In the genomic region with DNA sequence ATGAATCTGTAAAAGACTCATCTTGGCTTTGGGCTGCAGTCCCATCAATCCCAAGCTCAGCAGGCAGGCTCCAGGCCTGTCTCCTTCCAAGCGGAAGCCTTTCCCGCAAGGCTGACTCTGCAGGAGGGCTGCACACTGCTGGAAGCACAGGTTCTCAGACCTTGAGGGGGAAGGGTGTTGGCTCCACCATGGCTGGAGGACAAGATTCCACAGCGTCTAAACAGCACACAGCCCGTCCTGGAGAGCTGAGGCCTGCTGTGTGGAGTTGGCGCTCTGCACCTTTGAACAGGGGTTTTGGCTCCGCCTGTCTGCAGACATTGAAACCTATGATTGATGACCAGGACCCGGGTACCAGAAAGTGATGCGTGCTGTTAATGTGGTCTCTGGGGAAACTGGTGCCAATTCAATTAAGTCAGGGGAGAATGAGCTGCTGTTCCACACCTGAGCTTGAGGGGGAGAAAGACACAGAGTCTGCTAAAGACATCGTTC, we compare ENCODE assay signal across 9 mouse cellular contexts.
DNase-seq lines count a peak whose midpoint lies in the region; ATAC-seq lines count a peak whose summit lies in the region.
"Had no signal": no experiment of that assay in that cellular context is flagged by ENCODE, and none has a peak within 500 bp of the region (broad histone marks: within the 10 kb centered on the region; RNA-seq: fewer than 3 reads in every experiment).

No protein-coding gene starts in this region.

- peak overlapping the region; percentile 27 for H3K4me2 ChIP-seq in hindbrain, embryonic 16.5 days (ENCODE audit: low read length)
- H3K4me2 ChIP-seq in neural tube, embryonic 15.5 days = peak overlapping the region; percentile 23

- peak; percentile 9 for DNase-seq in kidney, postnatal 10 days
- no peak for DNase-seq in kidney, adult 8-10 months
- DNase-seq in embryonic facial prominence, embryonic 10.5 days (ENCODE audit: low spot score) = peak; percentile 30
- DNase-seq in thymus, postnatal 14 days = no peak
- no peak for DNase-seq in right cerebral cortex, postnatal 25 days
- no peak for DNase-seq in urinary bladder, postnatal 25 days (ENCODE audit: low spot score)
- DNase-seq: layer of hippocampus, adult 9-11 months had no signal

- no peaks in the 10 kb centered on the region for H3K36me3 ChIP-seq in embryonic facial prominence, embryonic 10.5 days (replicated peaks)
- no peaks in the 10 kb centered on the region for H3K36me3 ChIP-seq in hindbrain, embryonic 16.5 days (ENCODE audit: control insufficient read depth, insufficient read depth, low read length)
- H3K36me3 ChIP-seq in neural tube, embryonic 15.5 days = no peaks in the 10 kb centered on the region

- H3K4me3 ChIP-seq in embryonic facial prominence, embryonic 10.5 days = 0 out of 2 replicates have a peak overlapping the region, but pooled peaks have one; percentile 23
- no peak overlapping the region for H3K4me3 ChIP-seq in hindbrain, embryonic 16.5 days (ENCODE audit: low read length)
- no peak overlapping the region for H3K4me3 ChIP-seq in neural tube, embryonic 15.5 days (replicated peaks)

- H3K9me3 ChIP-seq in embryonic facial prominence, embryonic 10.5 days = no peaks in the 10 kb centered on the region
- H3K9me3 ChIP-seq in hindbrain, embryonic 16.5 days (ENCODE audit: control insufficient read depth, low read length) = no peaks in the 10 kb centered on the region
- H3K9me3 ChIP-seq in neural tube, embryonic 15.5 days (replicated peaks) = no peaks in the 10 kb centered on the region

- WGBS in embryonic facial prominence, embryonic 10.5 days = 12% methylated on average over 9 of the region's 9 CpGs
- WGBS in hindbrain, embryonic 16.5 days = 11% methylated on average over 9 of the region's 9 CpGs
- 6% methylated on average over 9 of the region's 9 CpGs for WGBS in neural tube, embryonic 15.5 days

- peak overlapping the region; percentile 33; the same call in 1 of the 2 replicates for H3K9ac ChIP-seq in hindbrain, embryonic 16.5 days (ENCODE audit: low read depth, low read length)
- no peak overlapping the region for H3K9ac ChIP-seq in neural tube, embryonic 15.5 days (replicated peaks)

- peak overlapping the region; percentile 57; the same call in 1 of the 2 replicates for H3K27ac ChIP-seq in embryonic facial prominence, embryonic 10.5 days (replicated peaks)
- no peak overlapping the region for H3K27ac ChIP-seq in hindbrain, embryonic 16.5 days (ENCODE audit: low read depth, low read length)
- H3K27ac ChIP-seq in neural tube, embryonic 15.5 days (replicated peaks) = 0 out of 2 replicates have a peak overlapping the region, but pooled peaks have one; percentile 38

- peaks cover 23% of the 10 kb centered on the region for H3K4me1 ChIP-seq in embryonic facial prominence, embryonic 10.5 days
- H3K4me1 ChIP-seq in hindbrain, embryonic 16.5 days (ENCODE audit: control insufficient read depth, insufficient read depth, low read depth, low read length) = peaks cover 6% of the 10 kb centered on the region
- peaks cover 12% of the 10 kb centered on the region for H3K4me1 ChIP-seq in neural tube, embryonic 15.5 days

- H3K27me3 ChIP-seq in embryonic facial prominence, embryonic 10.5 days (replicated peaks; ENCODE audit: low read depth, poor library complexity, severe bottlenecking) = no peaks in the 10 kb centered on the region; the same call in 1 of the 2 replicates
- no peaks in the 10 kb centered on the region for H3K27me3 ChIP-seq in hindbrain, embryonic 16.5 days (replicated peaks; ENCODE audit: control insufficient read depth, insufficient read depth, low read length)
- no peaks in the 10 kb centered on the region for H3K27me3 ChIP-seq in neural tube, embryonic 15.5 days (replicated peaks)

- ATAC-seq in hindbrain, embryonic 16.5 days = peak; percentile 83
- ATAC-seq in neural tube, embryonic 15.5 days (ENCODE audit: low FRiP score) = peak; percentile 80

Comparison
In these comparisons a context has a peak if more than half of its experiments do, and no peak if none do; other contexts are left out.
1. DNase-seq: peak in kidney, postnatal 10 days (single experiment) and embryonic facial prominence, embryonic 10.5 days (single experiment); none in kidney, adult 8-10 months (0 of 2), thymus, postnatal 14 days (single experiment), right cerebral cortex, postnatal 25 days (single experiment) and urinary bladder, postnatal 25 days (single experiment).